Mouse (Mus musculus) intestine, embryonic 15.5 days (tissue): ENCODE data around the gene Pdss2. TPM values are rescaled to one million over a fixed set of nuclear protein-coding genes. Genes with fewer than 3 reads are reported as not detected.

Source experiments
- ATAC-seq: fragments of 200-750 bp; cut with Nextera tagmentation; 2 replicates; pipeline ENCODE4 v1.8.0; 2017; ENCODE audit warnings: moderate TSS enrichment, moderate library complexity
- H3K27ac ChIP-seq: fragments of 300-500 bp; sonication (generic); 2 replicates; pipeline ENCODE4 v1.5.1; 2015; ENCODE audit warnings: mild to moderate bottlenecking, inconsistent platforms
- H3K27me3 ChIP-seq: fragments of 300-500 bp; sonication (generic); replicated peaks from 2 replicates; pipeline ENCODE4 v1.6.1; 2015; ENCODE audit warnings: inconsistent platforms
- H3K36me3 ChIP-seq: fragments of 300-500 bp; sonication (generic); 2 replicates; pipeline ENCODE4 v1.6.1; 2015; ENCODE audit warnings: inconsistent platforms
- H3K4me1 ChIP-seq: fragments of 300-500 bp; sonication (generic); replicated peaks from 2 replicates; pipeline ENCODE4 v1.6.1; 2015; ENCODE audit warnings: inconsistent platforms
- H3K4me2 ChIP-seq: fragments of 300-500 bp; sonication (generic); replicated peaks from 2 replicates; pipeline ENCODE4 v1.6.1; 2015; ENCODE audit warnings: mild to moderate bottlenecking, inconsistent platforms
- H3K4me3 ChIP-seq: fragments of 300-500 bp; sonication (generic); replicated peaks from 2 replicates; pipeline ENCODE4 v1.5.1; 2015; ENCODE audit warnings: inconsistent platforms
- H3K9ac ChIP-seq: fragments of 300-500 bp; sonication (generic); 2 replicates; pipeline ENCODE4 v1.6.1; 2015; ENCODE audit warnings: inconsistent platforms
- H3K9me3 ChIP-seq: fragments of 300-500 bp; sonication (generic); 2 replicates; pipeline ENCODE4 v1.6.1; 2016; ENCODE audit warnings: inconsistent platforms
- WGBS: fragments of 180-500 bp; shearing (Covaris S2); methylation state at CpG from one replicate; pipeline ENCODE4 v1.1.7; 2015; 5-methylcytosine and 5-hydroxymethylcytosine counted together
- polyA plus RNA-seq: library from polyadenylated mRNA; unstranded; fragments of >200 nt; fragmentation: Nextera tagmentation; extraction: Ambion mirVana; gene quantifications from 2 replicates; pipeline ENCODE4 v1.2.1, GENCODE M21; 2015

Pdss2 gene
- polyA plus RNA-seq, 1 experiment from 2014 or later = 14.8 TPM

GRCm38 (mm10) chr10:43217361-43217900 is 3.9 kb upstream of the Pdss2 start:
- Histone ChIP-seq H3K4me1 (peaks cover 6% of the 10 kb centered on the region; the same call in 1 of the 2 replicates), H3K36me3 (no peaks in the 10 kb centered on the region), H3K9me3 (no peaks in the 10 kb centered on the region), H3K27me3 (no peaks in the 10 kb centered on the region), H3K9ac (no peak overlapping the region), H3K27ac (no peak overlapping the region), H3K4me3 (no peak overlapping the region), H3K4me2 (no peak overlapping the region)
- 89% methylated on average over 13 of the region's 13 CpGs for WGBS
- ATAC-seq = no peak

DNA sequence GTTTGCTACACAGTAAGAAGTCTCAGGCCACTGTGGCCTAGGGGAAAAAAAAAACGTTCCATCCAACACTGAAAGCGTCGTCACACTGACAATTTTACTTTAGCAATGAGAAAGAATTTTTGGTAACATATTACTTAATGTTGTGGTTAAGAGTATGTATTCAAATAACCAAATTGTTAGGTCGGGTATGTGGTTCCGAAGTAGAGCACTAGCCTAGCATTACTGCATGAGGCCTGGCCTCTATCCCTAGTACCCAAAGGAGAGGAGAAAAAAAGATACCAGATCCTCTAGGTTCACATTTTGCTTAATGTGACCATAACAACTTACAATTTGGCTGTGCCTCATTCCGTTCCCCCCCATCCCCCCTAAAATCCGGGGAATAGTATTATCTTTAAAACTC is 807 bp upstream of the Pdss2 start:
- WGBS = 18% methylated on average over 7 of the region's 7 CpGs
- no peak for ATAC-seq
- peak overlapping the region; percentile 58 for H3K4me2 ChIP-seq

GRCm38 (mm10) chr10:43221659-43222058 is 373 bp downstream of the Pdss2 start:
- WGBS = under 1% methylated on average over 25 of the region's 25 CpGs
- peak overlapping the region; percentile 66 for H3K4me3 ChIP-seq
- peak; percentile 75 for ATAC-seq

More for the DNA sequence above, 807 bp upstream of the Pdss2 start:
- H3K4me1 ChIP-seq = peaks cover 6% of the 10 kb centered on the region; the same call in 1 of the 2 replicates
- peak overlapping the region; percentile 87 for H3K27ac ChIP-seq
- H3K4me3 ChIP-seq = peak overlapping the region; percentile 66
- peak overlapping the region; percentile 72 for H3K9ac ChIP-seq
- H3K36me3 ChIP-seq = no peaks in the 10 kb centered on the region
- no peaks in the 10 kb centered on the region for H3K27me3 ChIP-seq
- H3K9me3 ChIP-seq = no peaks in the 10 kb centered on the region

GRCm38 (mm10) chr10:43223391-43223790 is 2.1 kb downstream of the Pdss2 start:
- Histone ChIP-seq H3K9ac (no peak overlapping the region), H3K9me3 (no peaks in the 10 kb centered on the region), H3K27ac (no peak overlapping the region), H3K27me3 (no peaks in the 10 kb centered on the region), H3K4me2 (no peak overlapping the region), H3K4me1 (peaks cover 6% of the 10 kb centered on the region; the same call in 1 of the 2 replicates), H3K4me3 (no peak overlapping the region), H3K36me3 (no peaks in the 10 kb centered on the region)
- WGBS = 92% methylated on average over 2 of the region's 2 CpGs
- no peak for ATAC-seq

More at GRCm38 (mm10) chr10:43221659-43222058, 373 bp downstream of the Pdss2 start:
- Histone ChIP-seq H3K27ac (peak overlapping the region; percentile 89), H3K27me3 (no peaks in the 10 kb centered on the region), H3K36me3 (no peaks in the 10 kb centered on the region), H3K4me2 (peak overlapping the region; percentile 77), H3K9me3 (no peaks in the 10 kb centered on the region), H3K4me1 (peaks cover 6% of the 10 kb centered on the region; the same call in 1 of the 2 replicates), H3K9ac (peak overlapping the region; percentile 72)

DNA sequence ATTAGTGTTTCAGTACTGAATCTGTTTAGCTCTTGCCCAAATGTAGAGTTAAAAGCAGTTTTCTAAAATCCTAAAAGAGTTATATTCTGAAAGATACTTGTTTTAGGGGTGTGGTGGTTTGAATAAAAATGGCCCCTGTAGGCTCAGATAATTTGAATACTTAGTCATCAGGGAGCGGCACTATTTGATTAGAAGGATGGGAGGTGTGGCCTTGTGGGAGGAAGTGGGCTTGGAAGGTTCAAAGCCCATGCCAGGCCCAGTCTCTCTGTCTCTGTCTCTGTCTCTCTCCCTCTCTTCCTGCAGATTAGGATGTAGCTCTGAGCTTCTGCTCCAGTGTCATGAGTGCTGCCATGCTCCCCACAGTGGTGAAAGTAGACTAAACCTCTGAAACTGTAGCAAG is 5.1 kb downstream of the Pdss2 start:
- Histone ChIP-seq H3K27me3 (no peaks in the 10 kb centered on the region), H3K9ac (no peak overlapping the region), H3K27ac (no peak overlapping the region), H3K36me3 (no peaks in the 10 kb centered on the region), H3K4me2 (no peak overlapping the region), H3K4me1 (peaks cover 4% of the 10 kb centered on the region; the same call in 1 of the 2 replicates), H3K4me3 (no peak overlapping the region), H3K9me3 (no peaks in the 10 kb centered on the region)
- WGBS = 80% methylated on average over 1 of the region's 1 CpGs
- no peak for ATAC-seq

- H3K27ac ChIP-seq = no peak overlapping the region
- no peak overlapping the region for H3K4me2 ChIP-seq
- no peak overlapping the region for H3K9ac ChIP-seq
- ATAC-seq = no peak
- no peak overlapping the region for H3K4me3 ChIP-seq
- no peaks in the 10 kb centered on the region for H3K9me3 ChIP-seq
- H3K4me1 ChIP-seq = no peaks in the 10 kb centered on the region
- H3K27me3 ChIP-seq = no peaks in the 10 kb centered on the region
- no peaks in the 10 kb centered on the region for H3K36me3 ChIP-seq
- WGBS = 84% methylated on average over 2 of the region's 2 CpGs
Observed at GRCm38 (mm10) chr10:43229236-43229635, 8.0 kb downstream of the Pdss2 start.

GRCm38 (mm10) chr10:43234522-43234921 is 13.2 kb downstream of the Pdss2 start:
- Histone ChIP-seq H3K27me3 (no peaks in the 10 kb centered on the region), H3K4me2 (no peak overlapping the region), H3K9me3 (no peaks in the 10 kb centered on the region), H3K9ac (no peak overlapping the region), H3K4me1 (no peaks in the 10 kb centered on the region), H3K27ac (no peak overlapping the region), H3K4me3 (no peak overlapping the region), H3K36me3 (no peaks in the 10 kb centered on the region)
- no peak for ATAC-seq
- 44% methylated on average over 4 of the region's 4 CpGs for WGBS

- 0 out of 2 replicates have a peak, but pooled peaks cover 2% of the 10 kb centered on the region for H3K36me3 ChIP-seq
- H3K4me3 ChIP-seq = no peak overlapping the region
- H3K9ac ChIP-seq = no peak overlapping the region
- H3K9me3 ChIP-seq = no peaks in the 10 kb centered on the region
- ATAC-seq = no peak
- WGBS = 70% methylated on average over 3 of the region's 3 CpGs
- H3K4me1 ChIP-seq = no peaks in the 10 kb centered on the region
- no peak overlapping the region for H3K4me2 ChIP-seq
- no peaks in the 10 kb centered on the region for H3K27me3 ChIP-seq
- no peak overlapping the region for H3K27ac ChIP-seq
Observed at GRCm38 (mm10) chr10:43235011-43235410, 13.7 kb downstream of the Pdss2 start.

DNA sequence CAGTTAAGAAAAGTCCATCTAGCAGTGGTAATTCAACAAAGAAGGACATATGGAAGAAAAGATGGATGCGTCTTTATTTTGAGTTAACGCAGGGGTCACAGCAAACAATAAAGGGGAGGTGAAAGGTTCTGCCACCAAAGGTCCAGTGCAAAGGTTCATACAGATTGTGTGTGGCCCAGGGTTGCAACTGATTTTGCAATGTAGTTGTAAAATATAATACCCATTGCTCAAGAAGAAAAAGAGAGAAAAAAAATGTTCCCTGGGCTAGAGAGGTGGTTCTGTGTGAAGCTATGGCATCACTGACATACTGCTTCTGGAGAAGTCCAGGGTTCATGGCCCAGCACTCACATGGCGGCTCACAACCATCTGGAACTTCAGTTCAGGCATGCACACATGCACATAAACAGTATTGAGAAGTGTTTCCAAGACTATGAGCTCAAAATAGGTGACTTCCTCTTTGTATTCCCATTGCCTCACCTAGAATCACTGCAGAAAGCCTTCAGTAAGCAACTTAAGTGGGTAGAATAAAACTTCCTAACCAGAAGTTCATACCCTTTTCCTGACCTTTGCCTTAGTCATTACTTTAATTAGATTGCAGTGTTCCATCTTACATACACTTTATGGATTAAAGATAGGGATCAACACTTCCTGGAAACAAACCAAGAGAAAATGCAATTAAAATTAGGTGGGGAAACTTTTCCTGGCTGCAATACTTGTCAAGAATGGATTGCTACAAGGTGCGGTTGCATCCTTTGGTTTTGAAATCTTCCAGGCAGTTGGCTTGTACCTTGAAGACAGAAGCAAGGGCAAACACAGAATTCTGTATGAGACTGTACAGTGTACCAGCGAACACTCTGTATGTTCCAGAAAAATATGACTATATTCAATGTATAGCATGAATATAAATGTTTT is 14.7 kb downstream of the Pdss2 start:
- no peak overlapping the region for H3K4me2 ChIP-seq
- WGBS = 92% methylated on average over 5 of the region's 5 CpGs

DNA sequence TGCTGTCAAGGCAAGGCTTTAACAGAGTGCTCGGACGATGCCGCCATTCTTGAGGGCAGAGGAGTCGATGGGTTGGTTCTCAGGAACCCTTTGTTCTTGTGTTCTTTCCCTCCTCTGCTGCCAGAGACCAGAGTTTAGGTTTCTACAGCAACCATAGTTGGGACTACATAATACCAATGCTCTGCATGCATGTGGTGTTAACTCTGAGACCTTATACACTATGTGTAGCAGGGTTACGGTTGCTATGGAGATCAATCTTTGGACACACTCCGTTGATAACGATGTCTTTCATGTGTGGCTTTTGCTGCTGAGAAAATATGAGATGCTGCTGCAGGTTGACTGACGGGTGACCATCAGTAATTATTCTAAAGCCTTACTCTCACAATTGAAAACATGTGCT is 20.9 kb downstream of the Pdss2 start:
- no peak for ATAC-seq
- 0 out of 2 replicates have a peak, but pooled peaks cover 3% of the 10 kb centered on the region for H3K36me3 ChIP-seq
- no peak overlapping the region for H3K27ac ChIP-seq
- no peak overlapping the region for H3K4me3 ChIP-seq
- H3K9me3 ChIP-seq = no peaks in the 10 kb centered on the region
- 94% methylated on average over 8 of the region's 8 CpGs for WGBS
- 0 out of 2 replicates have a peak, but pooled peaks cover 3% of the 10 kb centered on the region for H3K4me1 ChIP-seq
- H3K9ac ChIP-seq = no peak overlapping the region
- no peak overlapping the region for H3K4me2 ChIP-seq
- H3K27me3 ChIP-seq = no peaks in the 10 kb centered on the region

More for the DNA sequence above, 14.7 kb downstream of the Pdss2 start:
- no peak overlapping the region for H3K4me3 ChIP-seq
- no peaks in the 10 kb centered on the region for H3K4me1 ChIP-seq
- H3K36me3 ChIP-seq = 0 out of 2 replicates have a peak, but pooled peaks cover 3% of the 10 kb centered on the region
- H3K27ac ChIP-seq = no peak overlapping the region
- ATAC-seq = no peak
- no peak overlapping the region for H3K9ac ChIP-seq
- H3K27me3 ChIP-seq = no peaks in the 10 kb centered on the region
- no peaks in the 10 kb centered on the region for H3K9me3 ChIP-seq

DNA sequence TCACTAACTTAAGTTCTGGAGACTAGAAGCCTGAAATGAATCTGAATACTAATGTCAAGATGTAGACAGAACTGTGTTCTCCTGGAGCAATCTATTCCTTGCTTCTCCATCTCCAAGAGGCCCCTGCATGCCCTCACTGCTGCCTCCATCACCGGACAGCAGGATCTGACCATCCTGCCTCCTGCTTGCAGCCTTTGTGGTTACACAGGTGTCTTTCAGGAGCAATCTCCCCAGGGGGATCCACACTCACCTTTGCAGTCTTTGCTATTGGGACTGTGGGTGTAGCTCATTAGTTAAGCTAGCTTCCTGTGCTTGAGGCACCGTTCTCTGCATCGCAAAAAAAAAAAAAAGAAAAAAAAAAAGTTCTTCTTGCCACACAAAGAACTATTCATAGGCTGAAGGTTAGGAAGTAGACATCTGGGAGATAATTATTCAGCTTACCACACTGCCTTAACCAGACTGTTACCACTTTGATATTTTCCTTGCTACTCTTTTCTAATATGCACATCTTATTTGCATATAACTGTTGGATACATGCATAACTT is 23.0 kb downstream of the Pdss2 start:
- H3K27ac ChIP-seq = no peak overlapping the region
- H3K4me2 ChIP-seq = no peak overlapping the region
- no peaks in the 10 kb centered on the region for H3K9me3 ChIP-seq
- WGBS = 55% methylated on average over 3 of the region's 3 CpGs
- no peak overlapping the region for H3K9ac ChIP-seq
- no peak overlapping the region for H3K4me3 ChIP-seq
- H3K4me1 ChIP-seq = 0 out of 2 replicates have a peak, but pooled peaks cover 3% of the 10 kb centered on the region
- H3K36me3 ChIP-seq = 0 out of 2 replicates have a peak, but pooled peaks cover 3% of the 10 kb centered on the region
- H3K27me3 ChIP-seq = no peaks in the 10 kb centered on the region
- no peak for ATAC-seq

DNA sequence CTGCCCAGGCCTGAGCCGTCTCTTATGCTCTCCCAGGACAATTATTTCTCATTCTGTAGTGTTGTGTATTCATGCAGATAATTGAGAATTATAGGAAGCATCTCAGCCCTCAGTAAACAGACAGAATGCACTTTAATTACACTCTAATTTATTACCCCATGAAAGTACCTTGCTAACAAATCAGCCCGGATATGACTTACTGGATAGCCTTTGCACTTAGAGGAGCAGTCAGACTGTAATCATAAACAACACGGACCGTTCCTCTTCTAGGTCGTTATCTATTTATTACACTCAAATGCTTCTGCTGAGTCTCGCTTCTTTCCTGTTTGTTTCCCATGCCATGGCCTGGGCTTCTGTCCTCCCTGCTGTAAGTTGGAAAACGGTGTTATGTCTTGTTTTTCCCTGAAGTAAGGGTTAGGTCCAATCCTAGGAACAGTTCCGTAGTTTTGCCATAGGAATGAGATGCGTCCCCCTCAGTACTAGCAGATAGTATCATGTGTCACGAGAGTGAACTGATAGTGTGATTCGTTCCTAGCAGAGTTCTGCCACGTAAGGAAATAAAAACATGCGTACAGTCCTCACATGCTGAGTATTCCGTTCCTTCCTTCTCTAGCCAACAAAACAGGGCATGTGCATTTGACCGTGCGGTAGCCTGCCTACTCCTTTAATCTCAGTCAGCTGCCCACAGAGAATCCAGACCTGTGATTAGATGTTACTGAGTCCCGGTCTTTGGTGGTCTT is 24.3 kb downstream of the Pdss2 start:
- ATAC-seq = no peak
- H3K9ac ChIP-seq = no peak overlapping the region
- no peak overlapping the region for H3K4me2 ChIP-seq
- H3K27ac ChIP-seq = no peak overlapping the region
- no peaks in the 10 kb centered on the region for H3K27me3 ChIP-seq
- H3K36me3 ChIP-seq = no peaks in the 10 kb centered on the region
- no peaks in the 10 kb centered on the region for H3K9me3 ChIP-seq
- WGBS = 51% methylated on average over 17 of the region's 17 CpGs
- 0 out of 2 replicates have a peak, but pooled peaks cover 3% of the 10 kb centered on the region for H3K4me1 ChIP-seq
- H3K4me3 ChIP-seq = no peak overlapping the region
